Comparison of ENCODE assay signal across 8 mouse cellular contexts in the genomic region with DNA sequence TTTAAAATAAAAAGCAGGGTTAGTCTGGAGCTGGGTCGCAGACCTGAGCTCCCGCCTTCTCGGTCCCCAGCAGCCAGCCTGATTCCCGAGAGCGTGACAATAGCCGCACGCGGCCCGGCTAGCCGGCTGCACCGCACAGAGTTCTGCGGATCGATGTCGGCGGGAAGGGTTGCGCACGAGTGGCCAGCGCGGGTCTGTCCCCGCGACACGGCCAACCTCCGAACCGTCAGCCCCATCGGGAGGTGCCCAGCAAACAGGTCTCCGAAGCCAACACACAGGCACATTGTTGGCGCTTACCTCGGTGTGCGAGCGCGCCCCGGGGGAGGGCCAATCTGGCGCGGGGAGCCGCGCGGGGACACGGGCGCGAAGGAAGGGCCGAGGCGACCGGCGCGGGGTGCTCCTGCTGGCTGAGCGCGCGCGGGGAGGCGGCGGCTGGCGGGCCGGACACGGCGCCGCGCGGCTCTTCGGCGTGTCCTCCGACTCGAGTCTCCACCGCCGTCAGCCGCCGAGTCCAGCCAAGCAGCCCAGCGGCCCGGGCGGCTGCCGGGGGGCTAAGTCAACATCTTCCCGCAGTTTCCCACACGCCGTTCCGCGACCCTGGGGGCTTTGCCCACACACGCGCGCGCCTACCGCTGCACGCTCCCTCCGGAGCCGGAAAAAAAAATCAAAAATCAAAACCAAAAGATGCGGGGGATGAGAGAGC. TPM values are rescaled to one million over a fixed set of nuclear protein-coding genes. Genes with fewer than 3 reads are reported as not detected.
DNase-seq lines count a peak whose midpoint lies in the region; ATAC-seq and TF ChIP-seq lines count a peak whose summit lies in the region.

No protein-coding gene starts in this region.

- peaks cover 6% of the 10 kb centered on the region; the same call in 1 of the 2 replicates for H3K4me1 ChIP-seq in forebrain, postnatal 0 days (ENCODE audit: insufficient read depth)
- peaks cover 11% of the 10 kb centered on the region; the same call in 1 of the 2 replicates for H3K4me1 ChIP-seq in intestine, embryonic 15.5 days (replicated peaks)
- peaks cover 31% of the 10 kb centered on the region for H3K4me1 ChIP-seq in olfactory bulb, adult 2 months (ENCODE audit: control insufficient read depth, insufficient read depth, low read length)

- ATAC-seq in forebrain, postnatal 0 days: 0 out of 2 replicates have a peak, but pooled peaks have one; percentile 5
- ATAC-seq in intestine, embryonic 15.5 days: no peak

- peak overlapping the region; percentile 79 for H3K4me3 ChIP-seq in forebrain, postnatal 0 days (ENCODE audit: low read depth, low read length)
- peak overlapping the region; percentile 79 for H3K4me3 ChIP-seq in intestine, embryonic 15.5 days (replicated peaks)
- H3K4me3 ChIP-seq in olfactory bulb, adult 2 months (ENCODE audit: insufficient read depth, low read depth, low read length): peak overlapping the region; percentile 66

- no peaks in the 10 kb centered on the region; the same call in 1 of the 2 replicates for H3K27me3 ChIP-seq in forebrain, postnatal 0 days (ENCODE audit: insufficient read depth, low read length)
- no peaks in the 10 kb centered on the region for H3K27me3 ChIP-seq in intestine, embryonic 15.5 days (replicated peaks)

- TF ChIP-seq POLR2A in olfactory bulb, adult 2 months (IDR thresholded peaks at IDR 0.05; ENCODE audit: insufficient read depth, low read depth, low read length): no peak

- peak overlapping the region; percentile 91 for H3K27ac ChIP-seq in forebrain, postnatal 0 days (ENCODE audit: low read depth, low read length)
- peak overlapping the region; percentile 100 for H3K27ac ChIP-seq in intestine, embryonic 15.5 days
- H3K27ac ChIP-seq in olfactory bulb, adult 2 months (ENCODE audit: insufficient read depth, low read depth, low read length): no peak overlapping the region

- peak overlapping the region; percentile 90 for H3K9ac ChIP-seq in forebrain, postnatal 0 days
- peak overlapping the region; percentile 83 for H3K9ac ChIP-seq in intestine, embryonic 15.5 days

- H3K4me2 ChIP-seq in forebrain, postnatal 0 days (ENCODE audit: low read depth): peak overlapping the region; percentile 71
- peak overlapping the region; percentile 77 for H3K4me2 ChIP-seq in intestine, embryonic 15.5 days (replicated peaks)

- H3K36me3 ChIP-seq in forebrain, postnatal 0 days (ENCODE audit: insufficient read depth): no peaks in the 10 kb centered on the region
- no peaks in the 10 kb centered on the region for H3K36me3 ChIP-seq in intestine, embryonic 15.5 days

- peak; percentile 18 for DNase-seq in ovary, postnatal 10 days (ENCODE audit: low spot score)
- no peak for DNase-seq in ovary, adult 18-20 months (ENCODE audit: low spot score)
- peak; percentile 63 to 69 for DNase-seq in adrenal gland, postnatal 36 days
- peak; percentile 60 for DNase-seq in forebrain, postnatal 0 days
- DNase-seq in lung, adult 18-20 months: peak; percentile 22
- no peak for DNase-seq in c-Kit-positive CD71-positive TER-119-positive erythroid progenitor cells, embryonic 14.5 days (ENCODE audit: low spot score)

- no peak for TF ChIP-seq CTCF in forebrain, postnatal 0 days (IDR thresholded peaks at IDR 0.05; ENCODE audit: low read depth)
- no peak for TF ChIP-seq CTCF in olfactory bulb, adult 2 months (IDR thresholded peaks at IDR 0.05; ENCODE audit: insufficient read depth, low read depth, low read length)

- no peaks in the 10 kb centered on the region for H3K9me3 ChIP-seq in forebrain, postnatal 0 days (ENCODE audit: low read length)
- no peaks in the 10 kb centered on the region for H3K9me3 ChIP-seq in intestine, embryonic 15.5 days

- WGBS in forebrain, postnatal 0 days: 2% methylated on average over 83 of the region's 84 CpGs
- under 1% methylated on average over 77 of the region's 84 CpGs for WGBS in intestine, embryonic 15.5 days
- 1% methylated on average over 84 of the region's 84 CpGs for WGBS in olfactory bulb, adult 2 months

RNA-seq across cellular contexts. Expression of gene Adgrl2, which starts 1.9 kb away (rescaled TPM):
- 10 to 100 TPM; 71.9 to 94.9 TPM for total RNA-seq in adrenal gland, postnatal 36 days (2021)
- 100 and 116 TPM in 2 replicates for total RNA-seq in forebrain, postnatal 0 days (2014; rRNA removed)
- polyA plus RNA-seq in forebrain, postnatal 0 days (2015; fragmentation: Nextera tagmentation; extraction: Ambion mirVana): 66.3 and 73.6 TPM in 2 replicates
- polyA plus RNA-seq in intestine, embryonic 15.5 days (2015; fragmentation: Nextera tagmentation; extraction: Ambion mirVana): 38.6 and 38.9 TPM in 2 replicates
- not detected in 2 replicates for polyA plus RNA-seq in olfactory bulb, adult 2 months (2012; ENCODE audit: insufficient read depth, insufficient read length, low replicate concordance, missing spikeins)

Comparison
In these comparisons a context has a peak if more than half of its experiments do, and no peak if none do; other contexts are left out.
1. DNase-seq: peak in ovary, postnatal 10 days (single experiment), adrenal gland, postnatal 36 days (2 of 2), forebrain, postnatal 0 days (single experiment) and lung, adult 18-20 months (2 of 2); none in ovary, adult 18-20 months (single experiment) and c-Kit-positive CD71-positive TER-119-positive erythroid progenitor cells, embryonic 14.5 days (single experiment).
2. Peak in every context shown above with its lines, with median percentiles within 50 percentile points of each other: H3K4me3 ChIP-seq.